Mouse (Mus musculus): ENCODE measurements around the gene Pla2g6.

GRCm38 (mm10) chr15:79325742-79326141, 2.4 kb downstream of the Pla2g6 start:
- TF ChIP-seq CTCF (IDR thresholded peaks at IDR 0.05; ENCODE audit: extremely low read depth, insufficient read depth, insufficient read length, insufficient replicate concordance) = no peak
- TF ChIP-seq POLR2A (IDR thresholded peaks at IDR 0.05; ENCODE audit: low read depth, low read length) = no peak

Data from spleen, adult 2 months (tissue).